Mouse (Mus musculus) monocyte, adult 5-6 weeks (primary cell): ENCODE results near the gene Scaf1. TPM values are rescaled to one million over a fixed set of nuclear protein-coding genes. Genes with fewer than 3 reads are reported as not detected.
A peak's percentile ranks its signal among the peaks of the same experiment; 100 is the strongest.

Experiments
- ATAC-seq: fragments of 153-309, 156-312 bp; replicated peaks from 2 replicates; pipeline ENCODE4 v1.8.0; 2017; ENCODE audit warnings: mild to moderate bottlenecking; ENCODE audit not compliant: low TSS enrichment, insufficient number of reproducible peaks, severe bottlenecking, poor library complexity, low FRiP score
- total RNA-seq: library from RNA; stranded (forward); fragments of 200-1000, 200-491, 200-594 nt; gene quantifications from 3 replicates; pipeline ENCODE4 v1.2.3, GENCODE M21; 2017

Scaf1 gene
- 15.3 to 21.1 TPM (median 16.7 TPM) in 3 replicates for total RNA-seq

DNA sequence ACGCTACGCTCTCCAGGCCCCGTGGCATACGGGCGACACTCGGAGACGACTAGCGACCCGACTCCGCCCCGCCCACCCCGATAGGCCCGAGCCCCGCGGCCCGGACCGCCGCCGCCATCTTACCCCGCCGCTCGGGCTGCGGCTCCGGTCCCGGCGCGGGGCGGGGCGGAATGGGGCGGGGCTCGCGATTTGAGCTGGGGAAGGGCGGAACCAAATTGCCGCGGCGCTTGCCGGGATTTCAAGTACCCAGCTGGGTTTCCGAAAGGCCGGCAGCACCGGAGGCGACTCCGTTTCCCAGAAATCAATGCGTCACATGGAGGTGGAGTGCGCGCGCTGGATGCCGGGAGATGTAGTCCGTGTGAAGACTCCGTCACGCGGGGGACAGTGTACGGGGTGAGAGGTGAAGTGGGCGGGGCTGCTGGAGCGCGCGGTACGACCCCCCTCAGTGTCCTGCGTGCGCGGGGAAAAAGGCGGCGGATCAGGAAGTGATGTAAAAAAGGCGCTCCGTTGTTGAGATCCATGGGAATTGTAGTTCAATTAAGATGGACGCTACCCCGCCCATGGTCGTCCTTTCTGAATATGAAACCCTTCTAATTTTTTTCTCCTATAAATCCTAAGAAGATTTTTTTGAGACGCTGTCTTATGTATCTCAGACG lies at the start of gene Scaf1:
TSS of gene Scaf1 (minus strand) at position 407 of the 656 bp plus-strand sequence.
- ATAC-seq: peak; percentile 76

DNA sequence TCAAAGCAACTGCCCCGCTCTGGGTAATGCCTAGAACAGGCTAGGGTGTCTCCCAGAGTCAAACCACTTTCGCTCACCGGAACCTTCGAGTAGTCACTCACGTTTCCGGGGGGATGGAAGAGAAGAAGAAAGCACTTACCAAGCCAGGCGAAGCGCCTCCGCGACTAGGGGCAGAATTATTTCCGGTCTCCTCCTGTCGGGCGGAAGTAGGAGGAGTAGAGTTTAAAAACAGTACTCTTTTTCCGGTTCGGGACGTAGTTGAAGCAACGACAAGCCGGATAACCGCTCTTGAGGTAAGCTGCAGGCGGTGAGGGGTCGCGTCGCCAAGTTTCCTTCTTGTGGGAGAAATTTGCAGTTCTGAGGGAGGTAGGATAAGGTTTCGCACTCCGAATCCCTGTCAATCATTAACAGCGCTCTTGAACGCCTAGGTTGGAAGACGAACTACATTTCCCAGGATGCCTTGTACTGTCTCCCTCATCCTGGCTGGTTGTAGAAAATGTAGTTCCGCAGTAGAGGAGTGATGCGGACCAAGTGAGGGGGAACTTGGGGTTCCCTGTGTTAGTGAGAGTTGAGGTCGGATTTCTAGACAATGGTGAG lies 46.2 kb upstream of the Scaf1 start, which contains the start of the genes Nosip and Prrg2:
TSS of gene Nosip (plus strand) at position 191 of the 597 bp plus-strand sequence.
TSS of gene Prrg2 (minus strand) at position 439 of the 597 bp plus-strand sequence.
- peak; percentile 91 for ATAC-seq

- ATAC-seq: no peak
Measured at GRCm38 (mm10) chr7:45061532-45062075, 45.4 kb upstream of the Scaf1 start.

DNA sequence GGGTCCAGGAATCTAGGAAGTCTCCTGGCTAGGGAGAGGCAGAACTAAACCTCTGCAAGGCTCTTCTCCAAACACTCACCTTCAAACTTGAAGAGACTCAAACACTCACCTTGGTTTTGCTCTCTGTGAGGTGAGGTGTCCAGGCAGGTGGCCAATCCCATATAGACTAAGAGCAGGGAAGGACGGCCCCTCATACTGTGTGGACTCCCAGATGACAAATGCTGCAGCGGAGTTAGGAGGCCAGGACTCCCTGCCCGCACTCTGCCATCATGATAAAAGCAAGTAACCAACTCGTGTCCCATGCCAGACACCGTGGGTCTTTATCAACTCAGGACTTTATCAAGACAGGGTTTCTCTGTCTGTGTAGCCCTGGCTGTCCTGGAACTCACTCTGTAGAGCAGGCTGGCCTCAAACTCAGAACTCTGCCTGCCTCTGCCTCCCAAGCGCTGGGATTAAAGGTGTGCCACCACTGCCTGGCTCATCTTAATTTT lies 44.5 kb upstream of the Scaf1 start:
- ATAC-seq: no peak

DNA sequence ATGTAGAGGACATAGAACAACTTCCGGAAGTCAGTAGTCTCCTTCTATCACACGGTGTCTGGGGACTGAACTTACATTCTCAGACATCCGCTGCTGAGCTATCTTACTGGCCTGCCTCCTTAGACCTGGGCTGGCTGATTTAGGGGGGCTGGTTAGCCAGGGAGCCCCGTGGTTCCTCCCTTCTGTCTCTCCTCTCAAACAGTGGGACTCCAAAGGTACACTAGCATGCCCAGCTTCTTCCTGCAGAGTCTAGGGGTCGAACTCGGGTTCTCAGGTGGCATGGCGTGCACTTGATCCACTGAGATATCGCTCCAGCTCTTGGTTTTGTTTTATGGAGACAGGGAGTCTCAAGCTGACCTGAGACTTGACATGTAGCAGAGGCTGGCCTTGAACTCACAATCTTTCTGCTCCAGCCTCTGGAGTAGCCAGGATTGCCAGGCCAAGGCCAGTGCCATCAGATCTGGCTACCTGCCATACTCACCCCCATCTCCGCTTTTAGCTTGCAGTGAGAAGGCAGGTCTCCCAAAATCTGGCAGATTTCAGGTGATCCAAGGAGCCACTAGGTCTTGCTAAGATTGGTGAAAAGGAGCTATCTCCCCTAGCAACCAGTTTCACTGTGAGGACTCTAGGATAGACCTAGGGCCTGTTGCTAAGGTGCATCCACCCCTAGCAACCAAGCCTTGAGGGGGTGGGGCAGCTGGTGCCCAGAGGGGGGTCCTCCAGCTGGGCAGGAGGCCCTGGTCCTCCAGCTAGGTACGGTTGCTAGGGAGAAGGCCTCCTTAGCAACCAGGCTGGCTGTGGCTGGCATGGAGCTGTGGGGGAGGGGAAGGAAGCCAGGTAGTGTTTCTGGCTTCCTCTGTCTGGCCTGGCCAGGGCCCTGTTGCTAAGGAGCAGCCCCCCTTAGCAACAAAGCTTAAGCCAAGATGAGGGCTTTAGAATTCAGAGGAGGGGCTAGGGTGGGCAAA lies 42.7 kb upstream of the Scaf1 start:
- no peak for ATAC-seq

GRCm38 (mm10) chr7:45056972-45057348 lies 40.8 kb upstream of the Scaf1 start:
- ATAC-seq: no peak

GRCm38 (mm10) chr7:45056329-45056971 lies 40.3 kb upstream of the Scaf1 start:
- no peak for ATAC-seq

DNA sequence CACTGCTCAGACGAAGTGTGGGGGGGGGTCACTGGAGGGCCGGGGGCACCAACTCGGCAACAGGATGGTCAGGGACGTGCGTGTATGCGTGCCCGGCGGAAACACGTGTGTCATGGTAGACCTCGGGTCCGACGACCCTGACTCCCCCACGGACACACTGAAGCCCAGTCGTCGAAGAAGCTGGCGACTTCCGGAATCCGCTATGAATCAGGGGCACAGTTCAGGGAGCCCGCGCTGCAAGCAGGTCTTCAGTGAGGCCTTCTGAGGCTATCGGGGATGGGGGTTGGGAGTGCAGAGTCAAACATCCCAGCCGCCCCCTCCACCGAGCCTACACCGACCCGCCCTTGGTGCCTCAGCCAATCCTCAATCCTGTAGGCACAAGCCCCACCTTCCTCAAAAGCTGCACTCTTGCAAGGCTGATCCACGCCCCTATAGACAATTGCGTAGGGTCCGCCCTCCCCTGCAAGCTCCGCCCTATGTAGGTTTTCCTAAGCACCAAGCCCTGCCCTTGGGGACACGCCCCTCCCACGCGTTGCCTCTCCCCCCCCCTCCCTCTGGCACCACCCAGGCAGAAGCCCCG lies 37.9 kb upstream of the Scaf1 start:
- peak; percentile 92 for ATAC-seq

GRCm38 (mm10) chr7:45053117-45053930 lies 37.2 kb upstream of the Scaf1 start:
- ATAC-seq: peak; percentile 13; the same call in 1 of the 2 replicates

GRCm38 (mm10) chr7:45052862-45053116 lies 36.6 kb upstream of the Scaf1 start, which contains the start of gene Prr12:
TSS of gene Prr12 (minus strand) at chr7:45052881.
- no peak for ATAC-seq

DNA sequence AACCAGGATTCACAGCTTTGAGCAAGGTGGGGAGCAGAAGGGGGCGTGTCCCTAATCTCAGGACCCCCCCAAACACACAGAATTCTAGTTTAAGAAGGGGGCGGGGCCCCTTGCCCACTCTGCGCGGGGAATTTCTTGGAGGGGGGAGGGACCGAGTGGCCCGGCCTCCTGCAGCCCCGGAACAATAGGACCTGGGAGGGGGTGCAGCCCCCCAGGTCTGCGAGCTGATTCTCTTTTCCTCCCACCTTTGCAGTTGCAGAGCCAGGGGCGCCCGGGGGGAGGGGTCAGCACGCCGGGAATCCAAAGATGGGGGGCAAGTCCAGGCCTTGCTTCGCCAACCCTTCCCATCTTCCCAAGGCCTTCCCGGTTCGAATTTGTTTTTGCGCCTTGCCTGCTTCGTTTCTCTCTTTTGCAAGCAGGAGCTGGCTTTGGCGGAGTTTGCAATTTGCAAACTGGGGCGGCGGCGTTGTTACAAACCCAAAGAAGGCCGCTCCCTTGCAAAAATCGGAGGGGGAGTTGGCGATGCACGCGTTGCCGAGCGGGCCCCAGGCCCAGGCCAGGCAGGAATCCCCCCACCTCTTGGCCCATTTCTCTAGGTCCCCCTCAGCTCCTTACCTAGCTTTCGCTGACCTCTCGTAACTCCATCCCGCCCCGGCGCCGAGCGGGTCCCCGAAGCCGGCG lies 36.2 kb upstream of the Scaf1 start:
- ATAC-seq: no peak

DNA sequence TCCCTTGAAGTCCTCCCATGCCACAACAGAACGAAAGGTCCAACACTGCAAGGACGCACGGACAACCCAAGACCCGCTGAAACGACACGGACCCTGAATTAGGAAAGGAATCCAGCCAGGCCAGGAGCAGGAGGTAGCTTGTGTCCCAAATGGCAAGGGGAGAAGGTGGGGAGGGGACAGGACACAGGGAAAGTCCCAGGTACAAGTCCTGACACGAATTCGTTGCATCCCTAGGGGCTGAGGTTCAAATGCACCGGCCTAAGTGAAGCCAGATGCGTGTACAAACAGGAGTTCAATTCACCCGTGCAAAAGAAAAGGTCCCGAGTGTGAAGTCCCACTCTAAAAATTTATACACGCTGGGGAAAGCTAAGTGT lies 35.4 kb upstream of the Scaf1 start:
- no peak for ATAC-seq

DNA sequence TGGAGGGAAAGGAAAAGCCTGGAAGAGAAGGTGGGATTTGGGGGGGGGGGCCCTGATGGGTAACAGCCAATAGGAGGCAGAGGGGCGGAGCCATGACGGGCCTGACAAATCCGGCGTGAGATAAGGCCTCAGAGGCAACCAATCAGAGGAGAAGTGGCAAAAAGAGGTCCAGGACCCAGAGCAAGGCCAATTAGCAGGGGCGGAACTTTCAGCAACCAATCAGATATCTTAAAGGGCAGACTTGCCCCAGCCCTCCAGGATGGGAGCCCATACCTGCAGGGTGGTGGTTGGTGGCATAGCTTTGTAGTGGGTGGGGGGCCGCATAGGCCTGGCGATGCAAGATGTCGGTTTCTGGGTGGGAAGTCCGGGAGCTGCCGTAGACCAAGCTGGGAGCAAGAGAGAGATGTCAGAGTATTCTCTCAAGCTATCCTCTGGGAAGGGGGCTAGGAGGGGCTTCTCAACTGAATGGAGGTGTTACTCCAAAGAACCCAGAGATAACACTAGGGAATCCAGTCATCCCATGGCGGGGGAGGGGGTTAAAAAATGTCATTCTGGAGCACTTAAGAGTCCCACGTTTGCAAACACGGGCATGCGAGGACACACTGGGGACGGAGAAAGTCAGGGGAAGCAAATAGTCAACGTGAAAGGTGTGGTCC lies 34.9 kb upstream of the Scaf1 start:
- no peak for ATAC-seq

DNA sequence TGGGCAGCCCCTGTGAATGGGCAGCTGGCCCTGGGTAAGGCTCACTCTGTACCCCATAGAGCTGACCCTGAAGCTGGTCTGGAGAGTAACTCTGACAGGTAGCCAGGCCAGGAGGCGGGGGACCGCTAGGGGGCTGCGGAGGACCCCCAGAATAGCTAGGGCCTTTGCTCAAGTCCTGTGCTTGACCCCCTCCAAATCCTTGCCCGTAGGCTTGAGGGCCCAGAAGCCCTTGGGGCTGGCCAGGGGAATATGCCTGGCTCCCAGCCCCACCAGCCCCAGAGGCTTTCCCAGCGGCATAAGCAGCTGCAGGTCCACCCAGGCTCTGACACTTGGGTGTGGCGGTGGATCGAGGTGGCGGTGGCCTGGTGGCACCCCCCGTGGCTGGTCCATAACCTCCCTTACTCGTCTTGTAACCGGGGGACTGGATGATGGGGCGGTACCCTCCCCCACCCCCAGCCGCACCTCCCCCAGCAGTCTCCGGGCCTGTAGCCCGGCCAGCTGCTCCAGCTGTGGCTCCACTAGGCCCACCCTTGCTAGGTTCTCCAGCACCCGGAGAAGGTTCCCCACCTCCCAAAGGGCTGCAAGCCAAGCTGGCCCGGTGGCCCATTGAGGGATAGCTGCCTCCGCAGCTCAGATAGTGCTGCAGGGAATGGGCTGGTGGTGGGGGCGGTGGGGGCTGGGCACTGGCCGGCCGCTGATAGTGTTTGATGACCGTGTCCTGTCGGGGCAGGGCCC lies 32.9 kb upstream of the Scaf1 start:
- no peak for ATAC-seq

DNA sequence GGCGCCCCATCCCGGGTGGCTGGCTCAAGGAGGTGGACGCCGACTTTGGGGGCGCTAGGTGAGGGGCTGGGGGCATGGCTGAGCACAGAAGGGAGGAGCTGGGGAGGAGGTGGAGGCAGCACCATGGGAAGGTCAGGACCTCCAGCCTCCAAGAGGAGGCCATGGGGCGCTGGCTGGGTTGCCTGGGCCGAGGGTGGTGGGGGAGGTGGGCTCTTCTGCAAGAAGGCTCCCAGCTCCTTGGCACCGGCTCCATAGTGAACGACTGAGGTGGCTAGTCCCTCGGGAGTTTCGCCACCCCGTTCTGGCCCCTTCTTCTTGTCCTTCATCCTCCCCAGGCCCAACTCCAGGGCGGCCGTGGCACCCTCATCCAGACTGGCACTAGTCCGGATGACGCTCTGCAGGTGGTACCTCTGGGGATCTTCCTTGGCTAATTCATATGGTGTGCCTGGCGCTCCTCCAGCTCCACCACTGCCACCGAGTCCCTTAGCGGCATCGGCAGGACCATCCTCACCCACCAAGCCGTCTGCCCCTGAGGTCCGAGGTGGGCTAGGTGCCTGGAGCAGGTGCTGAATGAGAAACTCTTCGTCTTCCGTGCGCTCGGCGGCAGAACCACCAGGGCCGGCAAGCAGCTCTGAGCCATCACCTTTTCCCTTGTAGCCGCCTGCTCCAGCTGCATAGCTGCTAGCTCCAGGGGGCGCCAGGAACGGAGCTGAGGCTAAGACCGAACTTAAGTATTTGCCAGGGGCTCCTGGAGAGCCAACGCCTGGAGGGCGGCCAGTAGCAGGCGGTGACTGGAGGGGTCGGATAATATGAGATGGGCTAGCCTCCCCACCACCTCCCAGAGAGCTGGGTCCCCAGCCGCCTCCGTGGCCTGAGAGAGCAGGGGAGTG lies 32.1 kb upstream of the Scaf1 start:
- ATAC-seq: no peak
